Mouse (Mus musculus): ENCODE measurements at regions not wholly inside any gene's neighbourhood (a gene's known extent, or its start where the extent isn't known, plus 50 kb on each side); places are given as distances from the start of the nearest gene placed in this dataset.

GRCm38 (mm10) chr9:61261739-61262333 lies 110.3 kb upstream of the Tle3 start:
- 35% methylated on average over 12 of the region's 12 CpGs for WGBS
- Histone ChIP-seq H3K27me3 (replicated peaks; ENCODE audit: control insufficient read depth, insufficient read depth, low read length) (no peaks in the 10 kb centered on the region), H3K27ac (ENCODE audit: low read depth, low read length) (no peak overlapping the region), H3K9ac (ENCODE audit: low read depth, low read length) (no peak overlapping the region), H3K4me1 (replicated peaks; ENCODE audit: control insufficient read depth, insufficient read depth, low read length) (no peaks in the 10 kb centered on the region), H3K9me3 (ENCODE audit: control insufficient read depth) (no peaks in the 10 kb centered on the region), H3K4me2 (replicated peaks; ENCODE audit: low read depth) (no peak overlapping the region), H3K4me3 (ENCODE audit: low read depth, low read length) (no peak overlapping the region), H3K36me3 (ENCODE audit: control insufficient read depth, insufficient read depth) (no peaks in the 10 kb centered on the region)
- no peak for TF ChIP-seq CTCF (IDR thresholded peaks at IDR 0.05; ENCODE audit: low read depth)
- no peak for ATAC-seq

DNA sequence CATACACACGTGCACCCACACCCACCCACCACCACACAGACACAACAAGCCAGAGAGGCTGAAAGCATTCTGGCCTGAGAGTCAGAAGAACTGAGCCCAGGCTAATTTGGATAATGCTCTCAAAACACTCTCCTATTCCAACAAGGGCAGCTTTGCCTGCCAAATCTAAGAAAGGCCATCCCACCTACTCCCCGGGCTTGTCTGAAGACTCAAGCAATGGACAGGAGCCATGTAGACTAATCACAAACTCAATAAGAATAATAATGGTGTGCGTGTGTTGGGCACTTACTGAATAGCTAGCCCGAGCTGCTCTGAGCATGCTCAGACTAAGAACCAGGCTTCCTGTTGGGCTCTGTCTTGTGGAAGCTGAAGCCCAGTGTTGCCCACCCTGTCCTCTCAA lies 108.8 kb upstream of the Tle3 start:
- no peaks in the 10 kb centered on the region for H3K4me1 ChIP-seq (replicated peaks; ENCODE audit: control insufficient read depth, insufficient read depth, low read length)
- no peak overlapping the region for H3K9ac ChIP-seq (ENCODE audit: low read depth, low read length)
- H3K4me2 ChIP-seq (replicated peaks; ENCODE audit: low read depth) = no peak overlapping the region
- no peaks in the 10 kb centered on the region for H3K27me3 ChIP-seq (replicated peaks; ENCODE audit: control insufficient read depth, insufficient read depth, low read length)
- no peak overlapping the region for H3K27ac ChIP-seq (ENCODE audit: low read depth, low read length)
- no peaks in the 10 kb centered on the region for H3K9me3 ChIP-seq (ENCODE audit: control insufficient read depth)
- no peak overlapping the region for H3K4me3 ChIP-seq (ENCODE audit: low read depth, low read length)
- no peaks in the 10 kb centered on the region for H3K36me3 ChIP-seq (ENCODE audit: control insufficient read depth, insufficient read depth)
- TF ChIP-seq CTCF (IDR thresholded peaks at IDR 0.05; ENCODE audit: low read depth) = no peak
- WGBS = 83% methylated on average over 4 of the region's 4 CpGs
- no peak for ATAC-seq

GRCm38 (mm10) chr9:61265466-61265865 lies 106.7 kb upstream of the Tle3 start:
- no peaks in the 10 kb centered on the region for H3K36me3 ChIP-seq (ENCODE audit: control insufficient read depth, insufficient read depth)
- no peak overlapping the region for H3K27ac ChIP-seq (ENCODE audit: low read depth, low read length)
- H3K27me3 ChIP-seq (replicated peaks; ENCODE audit: control insufficient read depth, insufficient read depth, low read length) = no peaks in the 10 kb centered on the region
- H3K9me3 ChIP-seq (ENCODE audit: control insufficient read depth) = no peaks in the 10 kb centered on the region
- ATAC-seq = no peak
- WGBS = 90% methylated on average over 5 of the region's 5 CpGs
- H3K9ac ChIP-seq (ENCODE audit: low read depth, low read length) = no peak overlapping the region
- no peak overlapping the region for H3K4me2 ChIP-seq (replicated peaks; ENCODE audit: low read depth)
- H3K4me3 ChIP-seq (ENCODE audit: low read depth, low read length) = no peak overlapping the region
- no peak for TF ChIP-seq CTCF (IDR thresholded peaks at IDR 0.05; ENCODE audit: low read depth)
- H3K4me1 ChIP-seq (replicated peaks; ENCODE audit: control insufficient read depth, insufficient read depth, low read length) = no peaks in the 10 kb centered on the region

- H3K9me3 ChIP-seq (ENCODE audit: control insufficient read depth) = no peaks in the 10 kb centered on the region
- H3K9ac ChIP-seq (ENCODE audit: low read depth, low read length) = no peak overlapping the region
- no peaks in the 10 kb centered on the region for H3K4me1 ChIP-seq (replicated peaks; ENCODE audit: control insufficient read depth, insufficient read depth, low read length)
- H3K36me3 ChIP-seq (ENCODE audit: control insufficient read depth, insufficient read depth) = no peaks in the 10 kb centered on the region
- WGBS = 77% methylated on average over 6 of the region's 6 CpGs
- no peak for TF ChIP-seq CTCF (IDR thresholded peaks at IDR 0.05; ENCODE audit: low read depth)
- ATAC-seq = no peak
- H3K4me2 ChIP-seq (replicated peaks; ENCODE audit: low read depth) = no peak overlapping the region
- no peak overlapping the region for H3K4me3 ChIP-seq (ENCODE audit: low read depth, low read length)
- no peak overlapping the region for H3K27ac ChIP-seq (ENCODE audit: low read depth, low read length)
- no peaks in the 10 kb centered on the region for H3K27me3 ChIP-seq (replicated peaks; ENCODE audit: control insufficient read depth, insufficient read depth, low read length)
Observed at GRCm38 (mm10) chr9:61266992-61267391, 105.2 kb upstream of the Tle3 start.

- Histone ChIP-seq H3K9ac (ENCODE audit: low read depth, low read length) (no peak overlapping the region), H3K27ac (ENCODE audit: low read depth, low read length) (no peak overlapping the region), H3K27me3 (replicated peaks; ENCODE audit: control insufficient read depth, insufficient read depth, low read length) (no peaks in the 10 kb centered on the region), H3K4me3 (ENCODE audit: low read depth, low read length) (no peak overlapping the region), H3K4me2 (replicated peaks; ENCODE audit: low read depth) (no peak overlapping the region), H3K4me1 (replicated peaks; ENCODE audit: control insufficient read depth, insufficient read depth, low read length) (no peaks in the 10 kb centered on the region), H3K36me3 (ENCODE audit: control insufficient read depth, insufficient read depth) (no peaks in the 10 kb centered on the region), H3K9me3 (ENCODE audit: control insufficient read depth) (no peaks in the 10 kb centered on the region)
- ATAC-seq = no peak
- no peak for TF ChIP-seq CTCF (IDR thresholded peaks at IDR 0.05; ENCODE audit: low read depth)
- 69% methylated on average over 4 of the region's 4 CpGs for WGBS
Observed at GRCm38 (mm10) chr9:61267541-61267940, 104.6 kb upstream of the Tle3 start.

DNA sequence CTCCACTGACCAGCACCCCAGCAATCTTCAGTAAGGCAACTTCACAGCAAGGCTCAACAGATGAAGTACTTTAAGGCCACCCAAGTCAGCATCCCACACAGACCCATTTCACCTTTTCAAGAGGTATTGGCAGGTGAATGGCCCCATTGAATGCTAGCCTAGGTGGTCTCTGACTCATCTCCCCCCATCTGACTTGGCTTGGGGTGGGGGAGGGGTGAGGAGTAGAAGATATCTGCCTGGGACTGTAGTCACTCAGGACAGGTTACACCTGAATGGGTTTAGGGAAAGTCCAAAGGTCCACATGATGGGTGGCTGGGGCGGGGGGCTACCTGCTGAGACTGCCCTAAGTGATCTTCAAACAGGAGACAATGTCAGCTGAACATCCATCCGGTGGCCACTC lies 104.0 kb upstream of the Tle3 start:
- no peak overlapping the region for H3K27ac ChIP-seq (ENCODE audit: low read depth, low read length)
- H3K36me3 ChIP-seq (ENCODE audit: control insufficient read depth, insufficient read depth) = no peaks in the 10 kb centered on the region
- H3K27me3 ChIP-seq (replicated peaks; ENCODE audit: control insufficient read depth, insufficient read depth, low read length) = no peaks in the 10 kb centered on the region
- no peak overlapping the region for H3K9ac ChIP-seq (ENCODE audit: low read depth, low read length)
- no peak overlapping the region for H3K4me2 ChIP-seq (replicated peaks; ENCODE audit: low read depth)
- no peak for ATAC-seq
- no peak for TF ChIP-seq CTCF (IDR thresholded peaks at IDR 0.05; ENCODE audit: low read depth)
- no peak overlapping the region for H3K4me3 ChIP-seq (ENCODE audit: low read depth, low read length)
- WGBS = 83% methylated on average over 2 of the region's 2 CpGs
- H3K9me3 ChIP-seq (ENCODE audit: control insufficient read depth) = no peaks in the 10 kb centered on the region
- no peaks in the 10 kb centered on the region for H3K4me1 ChIP-seq (replicated peaks; ENCODE audit: control insufficient read depth, insufficient read depth, low read length)

DNA sequence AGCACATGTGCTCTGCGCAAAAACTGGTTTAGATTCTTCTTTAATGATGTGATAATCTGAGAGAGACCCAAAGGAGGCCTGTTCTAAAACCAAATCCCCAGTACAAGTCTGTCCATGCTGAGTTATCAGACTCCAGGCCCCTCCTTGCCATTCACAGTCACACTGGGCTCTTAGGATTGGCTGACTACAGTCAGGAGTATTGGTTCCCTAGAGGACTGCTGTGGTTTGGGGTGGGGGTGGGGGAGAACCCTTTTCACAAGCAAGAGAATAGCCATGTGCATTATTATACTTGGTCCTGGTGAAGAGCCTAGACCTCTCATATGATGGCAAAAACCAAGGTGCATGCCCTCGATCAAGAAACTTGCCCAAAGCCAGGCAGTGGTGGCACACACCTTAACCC lies 103.5 kb upstream of the Tle3 start:
- no peak for TF ChIP-seq CTCF (IDR thresholded peaks at IDR 0.05; ENCODE audit: low read depth)
- Histone ChIP-seq H3K27me3 (replicated peaks; ENCODE audit: control insufficient read depth, insufficient read depth, low read length) (no peaks in the 10 kb centered on the region), H3K27ac (ENCODE audit: low read depth, low read length) (no peak overlapping the region), H3K9me3 (ENCODE audit: control insufficient read depth) (no peaks in the 10 kb centered on the region), H3K4me2 (replicated peaks; ENCODE audit: low read depth) (no peak overlapping the region), H3K4me1 (replicated peaks; ENCODE audit: control insufficient read depth, insufficient read depth, low read length) (no peaks in the 10 kb centered on the region), H3K9ac (ENCODE audit: low read depth, low read length) (no peak overlapping the region), H3K36me3 (ENCODE audit: control insufficient read depth, insufficient read depth) (no peaks in the 10 kb centered on the region), H3K4me3 (ENCODE audit: low read depth, low read length) (no peak overlapping the region)
- ATAC-seq = no peak
- 82% methylated on average over 2 of the region's 2 CpGs for WGBS
